Mouse (Mus musculus): ENCODE results near the gene Opa3.

GRCm38 (mm10) chr7:19222189-19222588 is 5.9 kb upstream of the Opa3 start:
- TF ChIP-seq GATA1 (IDR thresholded peaks at IDR 0.05; ENCODE audit: borderline replicate concordance, low read length) (no peak), FLI1 (IDR thresholded peaks at IDR 0.05; ENCODE audit: low read length) (no peak)

All from megakaryocyte, embryonic 14.5 days (primary cell).